Mouse (Mus musculus): Measurements from ENCODE around the gene Hecw2. TPM values are rescaled to one million over a fixed set of nuclear protein-coding genes. Genes with fewer than 3 reads are reported as not detected.

Gene Hecw2
- polyA plus RNA-seq, 2 experiments = 0.17 to 0.26 TPM

GRCm38 (mm10) chr1:53894299-53894698 lies 300.7 kb downstream of the Hecw2 start:
- Histone ChIP-seq H3K36me3 (replicated peaks; ENCODE audit: control insufficient read depth, insufficient read depth, low read depth) (no peaks in the 10 kb centered on the region), H3K27ac (no peak overlapping the region), H3K4me2 (ENCODE audit: low read depth) (no peak overlapping the region), H3K4me1 (replicated peaks; ENCODE audit: control insufficient read depth in 2 of 2, insufficient read depth in 2 of 2, low read length in 1 of 2) (no peaks in the 10 kb centered on the region), H3K4me3 (ENCODE audit: insufficient read depth in 1 of 2, low read depth in 2 of 2, low read length in 2 of 2) (no peak overlapping the region), H3K9ac (replicated peaks) (no peak overlapping the region), H3K9me3 (ENCODE audit: control insufficient read depth, low read length) (no peaks in the 10 kb centered on the region), H3K27me3 (ENCODE audit: control insufficient read depth, insufficient read depth, low read length) (no peaks in the 10 kb centered on the region)
- no peak for TF ChIP-seq EP300 (IDR thresholded peaks at IDR 0.05; ENCODE audit: low read depth)
- no peak for TF ChIP-seq CTCF (IDR thresholded peaks at IDR 0.05; ENCODE audit: low read depth)
- 67% methylated on average over 5 of the region's 5 CpGs for WGBS (ENCODE audit: insufficient replicate concordance)
- DNase-seq (ENCODE audit: low read depth in 3 of 3, low spot score in 3 of 3) (no peak), ATAC-seq (ENCODE audit: insufficient read depth) (no peak)

- no peaks in the 10 kb centered on the region for H3K4me1 ChIP-seq (replicated peaks; ENCODE audit: control insufficient read depth in 2 of 2, insufficient read depth in 2 of 2, low read length in 1 of 2)
- no peak for TF ChIP-seq EP300 (IDR thresholded peaks at IDR 0.05; ENCODE audit: low read depth)
- peak; percentile 36 for TF ChIP-seq CTCF (IDR thresholded peaks at IDR 0.05; ENCODE audit: low read depth)
- no peak for DNase-seq (ENCODE audit: low read depth in 3 of 3, low spot score in 3 of 3)
- H3K36me3 ChIP-seq (replicated peaks; ENCODE audit: control insufficient read depth, insufficient read depth, low read depth) = no peaks in the 10 kb centered on the region
- no peak overlapping the region for H3K4me3 ChIP-seq (ENCODE audit: insufficient read depth in 1 of 2, low read depth in 2 of 2, low read length in 2 of 2)
- H3K27ac ChIP-seq = no peak overlapping the region
- no peak for ATAC-seq (ENCODE audit: insufficient read depth)
- H3K27me3 ChIP-seq (ENCODE audit: control insufficient read depth, insufficient read depth, low read length) = no peaks in the 10 kb centered on the region
- no peaks in the 10 kb centered on the region for H3K9me3 ChIP-seq (ENCODE audit: control insufficient read depth, low read length)
- WGBS (ENCODE audit: insufficient replicate concordance) = 28% methylated on average over 3 of the region's 3 CpGs
- no peak overlapping the region for H3K4me2 ChIP-seq (ENCODE audit: low read depth)
- no peak overlapping the region for H3K9ac ChIP-seq (replicated peaks)
Measured at GRCm38 (mm10) chr1:53890380-53890779, 304.6 kb downstream of the Hecw2 start.

DNA sequence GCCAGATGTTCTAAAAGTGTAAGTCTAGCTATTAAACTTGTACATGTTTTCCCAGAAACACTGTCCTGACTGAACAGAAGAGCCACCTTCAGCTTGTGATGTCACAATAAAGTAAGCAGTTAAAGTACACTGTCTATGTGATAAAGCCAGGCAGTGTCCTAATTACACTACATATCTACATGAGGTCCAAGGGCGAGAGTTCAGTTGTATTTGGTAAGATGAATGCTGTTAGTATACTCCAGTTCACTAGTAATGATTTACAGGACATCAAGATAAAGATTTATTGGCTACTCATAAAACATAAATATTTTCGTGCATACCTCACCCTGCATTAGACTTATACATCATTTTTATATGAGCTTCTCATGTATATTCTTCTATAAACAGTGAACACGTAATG lies 305.2 kb downstream of the Hecw2 start:
- ATAC-seq (ENCODE audit: insufficient read depth) (no peak), DNase-seq (ENCODE audit: low read depth in 3 of 3, low spot score in 3 of 3) (no peak)
- Histone ChIP-seq H3K27ac (no peak overlapping the region), H3K4me3 (ENCODE audit: insufficient read depth in 1 of 2, low read depth in 2 of 2, low read length in 2 of 2) (no peak overlapping the region), H3K27me3 (ENCODE audit: control insufficient read depth, insufficient read depth, low read length) (no peaks in the 10 kb centered on the region), H3K4me2 (ENCODE audit: low read depth) (no peak overlapping the region), H3K36me3 (replicated peaks; ENCODE audit: control insufficient read depth, insufficient read depth, low read depth) (no peaks in the 10 kb centered on the region), H3K4me1 (replicated peaks; ENCODE audit: control insufficient read depth in 2 of 2, insufficient read depth in 2 of 2, low read length in 1 of 2) (no peaks in the 10 kb centered on the region), H3K9me3 (ENCODE audit: control insufficient read depth, low read length) (no peaks in the 10 kb centered on the region), H3K9ac (replicated peaks) (no peak overlapping the region)
- 56% methylated on average over 3 of the region's 3 CpGs for WGBS (ENCODE audit: insufficient replicate concordance)
- no peak for TF ChIP-seq CTCF (IDR thresholded peaks at IDR 0.05; ENCODE audit: low read depth)
- TF ChIP-seq EP300 (IDR thresholded peaks at IDR 0.05; ENCODE audit: low read depth) = no peak

DNA sequence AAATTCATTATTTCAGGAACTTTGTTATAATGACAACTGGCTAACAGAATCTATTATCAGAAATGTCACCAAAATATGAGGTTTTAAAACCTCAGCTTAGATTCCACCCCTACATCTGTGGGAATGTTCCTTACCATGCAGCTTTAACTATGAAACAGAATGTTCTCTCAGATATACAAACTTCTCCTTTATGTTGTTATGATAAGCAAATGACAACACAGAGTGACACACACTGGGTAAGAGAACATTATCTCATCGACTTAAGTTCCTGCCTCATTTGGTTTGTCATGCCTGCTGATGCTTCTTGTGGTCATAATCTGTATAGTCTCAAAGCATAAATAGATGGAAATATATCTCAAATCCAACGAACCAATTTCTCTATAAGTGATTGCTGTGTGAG lies 312.5 kb downstream of the Hecw2 start:
- ATAC-seq (ENCODE audit: insufficient read depth) (no peak), DNase-seq (ENCODE audit: low read depth in 3 of 3, low spot score in 3 of 3) (no peak)
- no peaks in the 10 kb centered on the region for H3K9me3 ChIP-seq (ENCODE audit: control insufficient read depth, low read length)
- no peak overlapping the region for H3K4me2 ChIP-seq (ENCODE audit: low read depth)
- no peaks in the 10 kb centered on the region for H3K36me3 ChIP-seq (replicated peaks; ENCODE audit: control insufficient read depth, insufficient read depth, low read depth)
- no peak overlapping the region for H3K9ac ChIP-seq (replicated peaks)
- H3K27me3 ChIP-seq (ENCODE audit: control insufficient read depth, insufficient read depth, low read length) = no peaks in the 10 kb centered on the region
- no peak overlapping the region for H3K4me3 ChIP-seq (ENCODE audit: insufficient read depth in 1 of 2, low read depth in 2 of 2, low read length in 2 of 2)
- TF ChIP-seq CTCF (IDR thresholded peaks at IDR 0.05; ENCODE audit: low read depth) = no peak
- no peaks in the 10 kb centered on the region for H3K4me1 ChIP-seq (replicated peaks; ENCODE audit: control insufficient read depth in 2 of 2, insufficient read depth in 2 of 2, low read length in 1 of 2)
- H3K27ac ChIP-seq = no peak overlapping the region
- WGBS (ENCODE audit: insufficient replicate concordance) = 9% methylated on average over 2 of the region's 2 CpGs

GRCm38 (mm10) chr1:53875919-53876318 lies 319.0 kb downstream of the Hecw2 start:
- Histone ChIP-seq H3K4me3 (ENCODE audit: insufficient read depth in 1 of 2, low read depth in 2 of 2, low read length in 2 of 2) (no peak overlapping the region), H3K27ac (no peak overlapping the region), H3K36me3 (replicated peaks; ENCODE audit: control insufficient read depth, insufficient read depth, low read depth) (no peaks in the 10 kb centered on the region), H3K27me3 (ENCODE audit: control insufficient read depth, insufficient read depth, low read length) (no peaks in the 10 kb centered on the region), H3K9ac (replicated peaks) (no peak overlapping the region), H3K4me2 (ENCODE audit: low read depth) (no peak overlapping the region), H3K9me3 (ENCODE audit: control insufficient read depth, low read length) (no peaks in the 10 kb centered on the region), H3K4me1 (replicated peaks; ENCODE audit: control insufficient read depth in 2 of 2, insufficient read depth in 2 of 2, low read length in 1 of 2) (no peaks in the 10 kb centered on the region)
- TF ChIP-seq EP300 (IDR thresholded peaks at IDR 0.05; ENCODE audit: low read depth) (no peak), CTCF (IDR thresholded peaks at IDR 0.05; ENCODE audit: low read depth) (no peak)
- ATAC-seq (ENCODE audit: insufficient read depth) (no peak), DNase-seq (ENCODE audit: low read depth in 3 of 3, low spot score in 3 of 3) (no peak)
- 33% methylated on average over 5 of the region's 5 CpGs for WGBS (ENCODE audit: insufficient replicate concordance)

All from liver, embryonic 14.5 days (tissue).